Mouse (Mus musculus) spleen, adult 2 months (tissue): ENCODE measurements at regions not wholly inside any gene's neighbourhood (a gene's known extent, or its start where the extent isn't known, plus 50 kb on each side); places are given as distances from the start of the nearest gene placed in this dataset.
A peak's percentile ranks its signal among the peaks of the same experiment; 100 is the strongest.

Experiments
- DNase-seq, 2 experiments: peaks; one replicate each; pipeline versions ENCODE4 v3.0.0 to v3.0.0-alpha.2; 2012 to 2021; ENCODE audit warnings: low spot score in 2 of 2, low read depth in 1 of 2
- H3K27ac ChIP-seq: fragments of 200-500 bp; 2 replicates; pipeline ENCODE4 v1.5.1; 2012; ENCODE audit warnings: low read length, inconsistent platforms; ENCODE audit not compliant: insufficient read depth
- H3K27me3 ChIP-seq: fragments of 200-500 bp; 2 replicates; pipeline ENCODE4 v1.6.1; 2012; ENCODE audit warnings: mild to moderate bottlenecking, moderate library complexity, low read length, inconsistent platforms; ENCODE audit not compliant: control insufficient read depth, insufficient read depth
- H3K36me3 ChIP-seq: fragments of 200-500 bp; 2 replicates; pipeline ENCODE4 v1.6.1; 2012; ENCODE audit warnings: mild to moderate bottlenecking, low read length, inconsistent platforms; ENCODE audit not compliant: control insufficient read depth, insufficient read depth
- H3K4me1 ChIP-seq: fragments of 200-500 bp; 2 replicates; pipeline ENCODE4 v1.6.1; 2011; ENCODE audit warnings: inconsistent platforms; ENCODE audit not compliant: control insufficient read depth, insufficient read depth, insufficient read length
- H3K4me3 ChIP-seq: fragments of 200-500 bp; 2 replicates; pipeline ENCODE4 v1.5.1; 2011; ENCODE audit warnings: mild to moderate bottlenecking, inconsistent platforms; ENCODE audit not compliant: insufficient read depth, insufficient read length; ENCODE audit errors: extremely low read depth
- CTCF ChIP-seq: fragments of 200-500 bp; IDR thresholded peaks from 2 replicates; pipeline ENCODE4 v1.5.1; 2011; ENCODE audit warnings: mild to moderate bottlenecking, inconsistent platforms; ENCODE audit not compliant: insufficient read depth, insufficient read length, insufficient replicate concordance; ENCODE audit errors: extremely low read depth
- POLR2A ChIP-seq: fragments of 200-500 bp; IDR thresholded peaks from 2 replicates; pipeline ENCODE4 v1.6.1; 2011; ENCODE audit warnings: low read depth, low read length, inconsistent platforms
- WGBS: fragments of 180-500 bp; shearing (Covaris S2); methylation state at CpG from one replicate; pipeline ENCODE4 v1.1.7; 2018; 5-methylcytosine and 5-hydroxymethylcytosine counted together

GRCm38 (mm10) chr11:64206155-64206554 lies 126.9 kb upstream of the Cox10 start:
- no peaks in the 10 kb centered on the region for H3K4me1 ChIP-seq
- no peak for DNase-seq

DNA sequence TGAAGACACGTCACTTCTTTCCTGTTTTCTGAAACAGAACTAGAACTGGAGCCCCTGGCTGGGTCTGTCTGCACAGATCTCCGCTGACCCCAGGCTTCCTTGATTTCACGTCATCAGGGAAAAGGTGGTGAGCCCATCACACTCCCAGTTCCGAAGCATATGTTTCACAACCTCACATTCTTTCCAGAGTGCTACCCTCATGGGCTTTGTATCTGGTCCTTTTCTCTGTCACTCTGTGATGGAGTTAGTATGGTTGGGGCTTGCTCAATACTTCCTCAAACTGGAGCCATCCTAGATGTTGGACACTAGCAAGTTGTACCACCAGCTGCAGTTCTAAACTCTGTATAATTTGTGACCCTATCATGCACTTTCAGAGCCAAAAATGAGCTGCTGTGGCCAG lies 125.8 kb upstream of the Cox10 start:
- no peak for DNase-seq
- 72% methylated on average over 4 of the region's 4 CpGs for WGBS
- no peaks in the 10 kb centered on the region for H3K4me1 ChIP-seq
- no peaks in the 10 kb centered on the region for H3K27me3 ChIP-seq
- H3K27ac ChIP-seq: no peak overlapping the region
- TF ChIP-seq POLR2A (no peak), CTCF (no peak)
- H3K36me3 ChIP-seq: no peaks in the 10 kb centered on the region
- H3K4me3 ChIP-seq: no peak overlapping the region

More at GRCm38 (mm10) chr11:64206155-64206554, 126.9 kb upstream of the Cox10 start:
- 74% methylated on average over 2 of the region's 2 CpGs for WGBS
- Histone ChIP-seq H3K36me3 (no peaks in the 10 kb centered on the region), H3K27me3 (no peaks in the 10 kb centered on the region), H3K27ac (no peak overlapping the region), H3K4me3 (no peak overlapping the region)
- TF ChIP-seq CTCF (no peak), POLR2A (no peak)

GRCm38 (mm10) chr11:64204305-64204704 lies 125.0 kb upstream of the Cox10 start:
- Histone ChIP-seq H3K27me3 (no peaks in the 10 kb centered on the region), H3K27ac (no peak overlapping the region), H3K4me3 (no peak overlapping the region), H3K36me3 (no peaks in the 10 kb centered on the region), H3K4me1 (no peaks in the 10 kb centered on the region)
- no peak for DNase-seq
- TF ChIP-seq POLR2A: no peak
- TF ChIP-seq CTCF: no peak
- WGBS: 36% methylated on average over 7 of the region's 7 CpGs

DNA sequence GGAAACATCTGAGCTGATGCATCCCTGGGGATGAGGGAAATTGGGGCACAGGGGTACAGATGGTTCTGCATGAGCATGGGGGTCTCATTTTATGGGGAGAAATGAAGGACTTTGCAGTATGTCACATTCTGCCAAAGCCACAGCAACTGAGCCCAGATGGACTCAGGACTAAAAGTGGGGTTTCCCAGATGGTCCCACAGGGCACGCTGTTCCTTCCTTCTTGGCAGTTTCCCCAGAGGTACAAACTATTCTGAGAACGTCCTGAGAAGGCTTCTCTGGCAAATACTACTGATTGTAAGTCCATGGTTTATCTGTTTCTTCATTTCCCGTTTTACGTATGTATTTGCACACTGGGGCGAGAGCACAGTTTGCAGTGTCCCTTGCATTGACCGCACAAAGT lies 121.6 kb upstream of the Cox10 start:
- no peaks in the 10 kb centered on the region for H3K4me1 ChIP-seq
- DNase-seq: no peak
- no peak for TF ChIP-seq CTCF
- TF ChIP-seq POLR2A: no peak
- no peaks in the 10 kb centered on the region for H3K36me3 ChIP-seq
- no peak overlapping the region for H3K27ac ChIP-seq
- H3K27me3 ChIP-seq: no peaks in the 10 kb centered on the region
- 81% methylated on average over 6 of the region's 6 CpGs for WGBS
- H3K4me3 ChIP-seq: no peak overlapping the region

DNA sequence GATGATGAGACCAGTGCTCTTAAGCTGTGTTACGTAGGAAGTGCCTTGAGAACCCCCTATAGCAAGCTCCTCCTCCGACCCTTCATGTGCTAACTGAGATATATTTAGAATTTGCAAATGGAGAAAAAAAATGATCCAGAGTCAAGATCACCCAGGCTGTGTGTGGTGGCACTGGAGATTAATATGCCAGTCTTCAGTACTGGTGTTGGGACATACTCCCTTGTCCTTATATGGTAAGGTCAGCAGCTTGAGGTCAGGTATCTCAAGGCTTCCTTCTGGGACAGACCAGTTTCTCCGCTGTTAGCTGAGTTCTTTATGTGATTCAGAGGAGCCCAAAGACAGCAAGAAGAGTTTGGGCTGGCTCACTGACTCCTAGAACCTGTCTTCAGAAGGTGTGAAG lies 116.0 kb upstream of the Cox10 start:
- TF ChIP-seq POLR2A (no peak), CTCF (no peak)
- 80% methylated on average over 3 of the region's 3 CpGs for WGBS
- no peaks in the 10 kb centered on the region for H3K36me3 ChIP-seq
- H3K27ac ChIP-seq: no peak overlapping the region
- no peak overlapping the region for H3K4me3 ChIP-seq
- H3K27me3 ChIP-seq: no peaks in the 10 kb centered on the region
- no peaks in the 10 kb centered on the region for H3K4me1 ChIP-seq
- DNase-seq: no peak

DNA sequence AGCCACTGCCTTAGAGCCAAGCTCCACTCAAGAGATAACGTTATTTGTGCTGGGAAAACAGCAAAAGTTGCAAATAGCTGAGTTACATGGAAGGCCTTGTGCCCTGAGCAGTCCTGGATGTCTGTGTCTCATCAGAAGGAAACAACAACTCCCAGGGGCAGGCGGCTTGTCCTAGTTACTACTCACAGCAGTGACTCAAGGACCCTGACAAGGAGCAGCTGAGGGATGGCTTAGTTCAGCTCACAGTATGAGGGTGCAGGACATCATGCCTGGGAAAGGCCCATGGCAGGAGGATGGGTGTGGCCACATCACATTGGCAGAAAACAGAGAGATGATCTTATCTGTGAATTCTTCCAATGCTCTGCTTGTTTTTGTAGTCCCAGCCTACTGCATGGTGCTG lies 109.4 kb upstream of the Cox10 start:
- Histone ChIP-seq H3K4me1 (no peaks in the 10 kb centered on the region), H3K27me3 (no peaks in the 10 kb centered on the region), H3K36me3 (no peaks in the 10 kb centered on the region), H3K4me3 (no peak overlapping the region), H3K27ac (no peak overlapping the region)
- TF ChIP-seq CTCF: no peak
- TF ChIP-seq POLR2A: no peak
- 77% methylated on average over 2 of the region's 2 CpGs for WGBS
- DNase-seq: no peak

DNA sequence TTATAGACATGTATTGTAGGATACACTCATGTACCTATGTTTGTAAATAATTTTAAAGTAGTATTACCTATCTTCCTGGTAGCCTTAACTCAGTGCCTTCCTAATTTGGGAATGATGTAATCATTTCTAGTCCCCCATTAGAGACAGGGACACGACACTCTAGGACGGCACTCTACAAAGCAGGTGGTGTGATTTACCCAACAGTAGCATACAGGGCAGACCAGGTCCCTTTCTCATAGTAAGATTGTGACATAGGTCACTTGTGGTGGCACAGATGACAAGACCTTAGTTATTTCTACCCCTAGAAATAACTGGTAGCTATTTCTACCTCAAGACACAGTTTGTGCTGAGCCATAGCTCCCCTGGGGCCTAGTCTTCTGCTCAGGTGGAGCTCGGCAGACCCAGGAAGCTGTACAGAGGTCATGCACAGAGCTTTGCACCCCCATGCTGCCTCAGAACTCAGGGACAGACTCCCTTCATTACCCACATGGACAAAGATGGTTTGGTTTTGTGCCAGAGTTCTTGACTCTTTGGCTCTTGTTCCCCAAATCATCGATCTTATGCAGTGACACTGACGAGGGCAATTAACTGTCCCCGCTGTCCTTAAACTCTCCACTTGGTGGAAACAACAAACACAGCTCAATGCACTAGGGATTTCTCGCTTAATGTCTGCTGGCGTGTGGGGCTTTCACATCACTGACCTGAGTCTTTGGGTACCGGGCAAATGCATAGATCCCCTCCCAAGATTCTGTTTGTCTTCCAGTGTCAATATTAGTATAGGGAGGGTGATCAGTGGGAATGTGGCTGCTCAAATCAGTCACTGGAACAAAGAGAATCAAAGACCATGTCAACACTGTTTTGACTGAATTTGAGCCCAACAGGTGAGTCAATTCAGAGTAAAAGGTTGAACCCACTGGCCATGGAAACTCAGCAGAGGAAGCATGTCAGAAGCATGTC lies 108.5 kb upstream of the Cox10 start:
- H3K27ac ChIP-seq: no peak overlapping the region
- no peaks in the 10 kb centered on the region for H3K36me3 ChIP-seq
- no peak for DNase-seq
- WGBS: 81% methylated on average over 9 of the region's 9 CpGs
- no peaks in the 10 kb centered on the region for H3K4me1 ChIP-seq
- no peak overlapping the region for H3K4me3 ChIP-seq
- H3K27me3 ChIP-seq: no peaks in the 10 kb centered on the region
- TF ChIP-seq POLR2A: no peak
- no peak for TF ChIP-seq CTCF

- H3K4me1 ChIP-seq: no peaks in the 10 kb centered on the region
- peak in 1 of 2 experiments; percentile 12 for DNase-seq
- no peak overlapping the region for H3K4me3 ChIP-seq
- no peak overlapping the region for H3K27ac ChIP-seq
- H3K27me3 ChIP-seq: no peaks in the 10 kb centered on the region
- no peak for TF ChIP-seq CTCF
- TF ChIP-seq POLR2A: no peak
- H3K36me3 ChIP-seq: no peaks in the 10 kb centered on the region
- whole genome bisulfite sequencing: 43% methylated on average over 3 of the region's 3 CpGs
Measured at GRCm38 (mm10) chr11:64187007-64187406, 107.7 kb upstream of the Cox10 start.
